Mouse (Mus musculus) frontal cortex, adult 2 months (tissue): ENCODE data around the gene Anxa9. TPM values are rescaled to one million over a fixed set of nuclear protein-coding genes. Genes with fewer than 3 reads are reported as not detected.

ENCODE experiments used
- DNase-seq, 2 experiments: peaks; one replicate each; pipeline ENCODE4 v3.0.0; 2022; ENCODE audit warnings: low spot score in 1 of 2; ENCODE audit errors: extremely low spot score in 1 of 2
- polyA plus RNA-seq: library from polyadenylated mRNA; depleted of rRNA; stranded (reverse); fragments of >200 nt; gene quantifications from 2 replicates; pipeline ENCODE4 v1.2.3, GENCODE M21; 2012

Gene Anxa9
- polyA plus RNA-seq, 1 experiment, result 2.6 TPM

- DNase-seq, result no peak
These were observed 21.6 kb downstream of the Anxa9 start for GRCm38 (mm10) chr3:95285390-95285789.

GRCm38 (mm10) chr3:95284501-95285281, 22.3 kb downstream of the Anxa9 start:
- DNase-seq, result no peak

- no peak for DNase-seq
These were observed 22.9 kb downstream of the Anxa9 start for GRCm38 (mm10) chr3:95284062-95284461.

DNA sequence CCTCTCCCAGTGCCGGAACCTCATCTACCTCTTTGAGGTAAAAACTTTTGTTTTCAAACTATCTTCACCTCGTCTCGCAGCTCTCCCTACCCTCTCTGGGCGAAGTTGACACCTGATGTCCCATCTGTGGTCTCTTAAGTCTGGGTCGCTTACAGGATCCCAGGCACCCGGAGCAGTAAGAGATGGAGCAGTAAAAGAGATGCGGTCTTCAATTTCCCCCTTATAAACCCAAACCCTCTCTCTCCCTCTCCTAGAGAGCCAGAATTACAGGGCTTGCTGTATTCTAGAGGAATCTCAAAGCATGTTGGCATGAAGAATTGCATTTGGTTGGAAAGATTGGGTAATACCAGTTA, 23.4 kb downstream of the Anxa9 start:
- no peak for DNase-seq

DNA sequence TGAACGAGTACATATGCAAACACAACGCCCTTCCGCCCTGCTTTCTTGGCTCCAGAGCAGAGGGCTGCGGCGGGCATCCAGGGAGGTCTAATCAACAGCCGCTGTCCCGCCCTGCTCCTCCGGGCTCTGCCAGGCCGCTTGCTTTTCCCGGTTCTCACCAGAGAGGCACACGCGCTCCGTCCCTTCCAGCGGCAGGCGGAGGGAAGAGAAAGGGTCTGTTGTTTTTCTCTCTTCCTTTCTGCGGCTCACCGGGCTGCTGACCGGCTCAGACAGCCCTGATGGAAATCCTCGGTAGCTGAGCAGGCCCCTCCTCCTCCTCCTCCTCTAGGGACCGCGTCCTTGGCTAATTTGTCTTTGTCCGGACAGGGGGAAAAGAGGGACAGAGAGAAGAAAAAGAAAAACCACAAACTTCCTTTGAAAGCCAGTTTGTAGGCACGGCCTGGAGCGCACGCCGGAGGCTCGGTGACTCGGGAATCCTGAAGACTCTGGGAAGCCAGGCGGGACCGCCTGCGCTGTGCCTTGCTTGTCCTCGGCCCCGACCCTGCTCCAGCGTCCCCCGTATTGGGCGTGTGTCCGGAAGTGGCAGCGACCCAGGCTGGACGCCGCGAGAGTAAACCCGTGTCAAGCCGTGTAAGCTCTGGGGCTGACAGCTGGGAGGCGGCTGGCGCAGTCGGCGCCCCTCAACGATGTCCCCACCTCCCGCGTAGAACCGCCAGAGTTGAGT, 23.9 kb downstream of the Anxa9 start:
- peak in 1 of 2 experiments; percentile 74 for DNase-seq

GRCm38 (mm10) chr3:95282381-95282864, 24.6 kb downstream of the Anxa9 start:
- DNase-seq, result peak in 1 of 2 experiments; percentile 38

GRCm38 (mm10) chr3:95281216-95282126, 25.5 kb downstream of the Anxa9 start, which contains the start of the genes Mindy1 and Prune1:
Gene Mindy1, plus strand, starts transcription at chr3:95281345.
Gene Prune1, minus strand, starts transcription at chr3:95282076.
- DNase-seq, result peak; percentile 97 to 99

DNA sequence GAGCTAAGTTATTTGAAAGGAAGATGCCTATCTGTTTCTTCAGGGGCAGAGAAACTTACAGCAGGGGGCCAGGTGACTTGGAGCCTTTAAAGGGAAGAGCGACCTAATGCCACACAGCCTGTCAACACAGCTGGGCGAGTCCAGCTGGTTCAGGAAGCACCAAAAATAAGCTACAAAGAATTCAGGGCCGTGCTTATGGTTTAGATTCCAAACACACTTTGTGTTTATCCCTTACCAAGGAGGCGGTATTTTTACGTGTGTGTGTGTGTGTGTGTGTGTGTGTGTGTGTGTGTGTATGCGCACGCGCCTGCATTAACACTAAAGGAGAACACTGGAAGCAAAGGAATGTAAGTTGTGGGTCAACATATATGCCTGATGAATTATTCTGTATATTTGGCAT, 26.2 kb downstream of the Anxa9 start:
- DNase-seq, result peak in 1 of 2 experiments; percentile 34

GRCm38 (mm10) chr3:95277149-95277551, 29.8 kb downstream of the Anxa9 start:
- DNase-seq, result no peak

DNA sequence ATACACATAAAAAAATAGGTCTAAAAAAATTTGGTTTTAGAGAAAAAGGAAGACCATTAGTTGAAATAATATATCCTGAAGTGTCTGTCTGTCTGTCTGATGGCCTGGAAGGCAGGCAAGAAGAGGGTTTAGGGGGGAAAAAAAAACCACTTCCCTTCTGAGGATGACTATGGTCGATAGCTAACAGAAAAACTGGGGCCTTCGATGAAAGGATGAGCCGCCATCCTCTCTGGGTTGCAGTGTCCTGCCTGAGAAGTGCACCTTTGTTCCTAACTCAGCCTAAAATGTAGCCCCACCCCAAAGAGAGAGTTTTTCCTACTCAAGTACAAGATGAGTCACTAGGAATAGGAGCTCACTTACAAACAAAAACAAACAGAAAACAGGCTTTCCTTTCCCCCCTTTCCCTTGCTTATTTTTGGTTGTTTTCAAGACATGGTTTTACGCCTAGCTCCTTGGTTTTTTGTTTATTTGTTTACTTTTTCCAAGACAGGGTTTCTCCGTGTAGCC, 30.5 kb downstream of the Anxa9 start:
- no peak for DNase-seq

DNA sequence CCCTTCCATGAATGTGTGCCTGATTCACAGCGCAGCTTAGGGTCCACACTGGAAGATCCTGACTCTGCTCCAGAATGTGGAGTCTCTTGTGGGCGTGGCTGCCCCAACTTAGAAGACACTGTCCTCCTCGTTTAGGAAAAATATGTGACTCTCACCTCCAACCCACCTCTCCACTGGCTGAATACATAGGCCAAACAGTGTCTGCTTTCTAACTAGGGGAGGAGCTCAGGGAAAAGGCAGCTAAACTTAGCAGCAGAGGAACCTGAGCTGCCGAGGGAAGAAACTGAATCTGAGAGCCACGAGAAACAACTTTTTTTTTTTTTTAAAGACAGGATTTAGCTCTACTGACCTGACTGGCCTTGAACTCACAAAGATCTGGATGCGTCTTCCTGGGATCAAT, 31.8 kb downstream of the Anxa9 start:
- DNase-seq, result no peak

DNA sequence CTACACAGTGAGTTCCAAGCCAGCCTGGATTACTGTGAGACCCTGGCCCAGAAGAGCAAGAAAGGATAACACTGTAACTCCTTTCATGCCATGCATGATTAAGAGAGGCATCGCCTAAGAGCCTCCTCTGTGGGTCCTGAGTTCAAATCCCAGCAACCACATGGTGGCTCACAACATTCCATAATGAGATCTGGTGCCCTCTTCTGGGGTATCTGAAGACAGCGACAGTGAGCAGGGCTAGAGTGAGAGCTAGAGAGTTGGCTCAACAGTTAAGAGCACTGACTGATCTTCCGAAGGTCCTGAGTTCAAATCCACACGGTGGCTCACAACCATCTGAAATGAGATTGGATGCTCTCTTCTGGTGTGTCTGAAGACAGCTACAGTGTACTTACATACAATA, 32.5 kb downstream of the Anxa9 start:
- no peak for DNase-seq

GRCm38 (mm10) chr3:95273471-95273870, 33.5 kb downstream of the Anxa9 start:
- DNase-seq, result no peak

DNA sequence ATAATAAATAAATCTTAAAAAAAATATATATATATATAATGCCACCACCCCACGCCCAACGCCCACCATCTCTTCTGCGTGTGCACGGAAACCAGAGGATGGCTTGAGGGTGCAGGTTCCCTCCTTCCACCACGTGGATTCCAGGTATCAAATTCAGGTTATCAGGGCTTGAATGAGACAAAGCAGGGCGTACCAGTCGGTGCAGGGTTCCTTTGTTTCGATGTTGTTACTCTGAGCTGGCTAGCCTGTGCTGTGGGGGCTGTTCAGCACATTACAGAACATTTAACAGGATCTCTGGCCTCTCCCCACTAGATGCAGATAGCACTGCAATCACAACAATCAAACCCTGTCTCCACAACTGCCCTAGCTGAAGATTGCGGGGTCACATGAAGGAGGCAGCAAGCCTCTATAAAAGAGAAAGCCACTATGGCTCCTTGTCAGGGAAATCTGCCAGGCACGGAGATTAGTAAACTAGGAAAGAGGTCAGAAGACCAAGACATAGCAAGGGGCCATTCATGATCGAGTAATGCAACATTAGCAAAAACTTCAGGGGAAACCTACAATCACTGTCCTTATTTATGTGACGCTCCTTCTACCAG, 36.1 kb downstream of the Anxa9 start:
- DNase-seq, result no peak

DNA sequence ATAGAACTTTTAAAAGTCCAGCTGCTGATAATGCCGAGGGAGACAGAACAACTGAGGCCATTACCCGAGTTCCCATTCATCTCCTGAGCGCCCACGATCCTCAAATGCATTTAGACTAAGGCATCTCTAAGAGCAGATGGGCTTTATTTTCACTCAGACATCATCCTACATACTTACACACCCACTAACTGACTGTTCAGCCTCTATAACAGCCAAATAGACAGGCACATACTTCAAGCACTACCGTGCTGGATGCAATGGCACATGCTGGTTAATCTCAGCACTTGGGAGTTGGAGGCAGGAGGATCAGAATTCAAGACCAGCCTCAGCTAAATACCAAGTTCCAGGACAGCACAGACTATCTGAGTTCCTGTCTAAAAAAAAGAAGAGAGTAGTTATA, 37.2 kb downstream of the Anxa9 start:
- peak in 1 of 2 experiments; percentile 48 for DNase-seq

GRCm38 (mm10) chr3:95267855-95268254, 39.1 kb downstream of the Anxa9 start:
- DNase-seq, result no peak

DNA sequence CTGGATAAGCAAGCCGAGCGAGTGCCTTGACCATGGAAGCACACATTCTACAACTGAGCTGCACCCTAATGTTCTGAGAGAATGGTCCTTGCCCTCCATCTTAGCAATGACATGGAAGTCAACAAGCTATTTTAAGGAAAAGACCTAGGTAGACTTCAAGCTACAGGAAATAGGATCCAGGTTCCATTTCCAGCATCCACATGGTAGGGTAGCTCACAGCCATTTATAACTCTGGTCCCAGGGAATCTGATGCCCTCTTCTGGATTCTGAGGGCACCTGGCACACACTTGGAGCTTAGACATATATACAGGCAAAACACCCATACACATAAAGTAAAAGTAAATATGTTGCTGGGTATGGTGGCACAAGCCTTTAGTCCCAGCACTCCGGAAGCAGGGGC, 40.9 kb downstream of the Anxa9 start:
- DNase-seq, result no peak

DNA sequence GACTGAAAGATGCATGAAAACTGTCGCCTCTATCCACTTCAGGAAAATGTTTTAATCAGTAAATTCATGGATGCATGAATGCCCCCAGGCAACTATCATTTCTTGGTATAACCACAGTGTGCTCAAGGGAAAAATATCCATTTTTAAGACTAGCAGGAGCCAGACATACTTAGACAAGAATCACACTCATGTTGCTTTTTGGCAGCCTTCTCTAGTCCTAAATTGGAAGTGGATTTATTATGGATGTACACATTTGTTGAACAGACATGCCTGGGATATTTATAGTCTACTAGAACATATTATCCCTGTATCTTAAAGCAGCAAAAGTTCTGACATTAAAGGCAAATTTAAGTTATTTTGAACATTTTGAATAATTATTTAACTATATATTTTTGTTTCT, 42.3 kb downstream of the Anxa9 start:
- peak in 1 of 2 experiments; percentile 52 for DNase-seq

DNA sequence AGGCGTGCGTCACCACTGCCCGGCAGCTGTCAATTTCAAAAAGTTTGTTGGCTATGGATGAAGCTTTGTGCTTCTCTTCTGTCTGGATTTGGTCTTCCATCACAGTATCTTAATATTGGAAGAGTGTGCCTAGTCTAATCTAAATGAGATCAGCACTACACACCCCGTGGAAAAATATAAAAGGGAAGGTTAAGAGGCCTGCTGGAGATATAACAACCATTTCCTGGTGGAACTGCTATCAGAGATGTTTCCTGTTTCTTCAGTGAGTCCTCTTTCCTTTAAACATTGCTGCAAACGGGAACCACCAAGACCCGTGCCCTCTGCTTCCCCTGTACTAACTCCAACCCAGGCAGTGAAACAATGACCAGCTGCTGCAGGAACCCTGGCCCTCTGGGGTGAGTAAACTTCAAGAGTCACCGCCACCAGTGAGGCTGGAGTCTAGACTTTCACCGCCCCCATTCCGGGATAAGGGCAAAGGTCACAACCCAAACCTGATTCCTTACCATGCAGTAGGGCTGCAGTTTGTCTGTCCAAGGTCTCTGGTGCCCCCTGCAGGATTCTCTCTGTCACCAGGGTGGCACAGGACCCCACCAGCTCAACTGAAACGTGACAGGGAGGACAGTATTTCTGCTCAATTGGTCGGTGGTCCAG, 43.8 kb downstream of the Anxa9 start:
- peak in 1 of 2 experiments; percentile 67 for DNase-seq

- DNase-seq, result no peak
These were observed 45.0 kb downstream of the Anxa9 start for GRCm38 (mm10) chr3:95261975-95262374.
